Mouse (Mus musculus) midbrain, embryonic 11.5 days (tissue): ENCODE data around the gene Cbx5. TPM values are rescaled to one million over a fixed set of nuclear protein-coding genes. Genes with fewer than 3 reads are reported as not detected.
"Not testable (repeated sequence)": the region's sequence is repeated elsewhere in the genome, so short reads cannot be mapped to it uniquely, and the experiment has no call there.

ENCODE experiments used
- ATAC-seq: fragments of 200-750 bp; cut with Nextera tagmentation; 2 replicates; pipeline ENCODE4 v1.8.0; 2017; ENCODE audit warnings: moderate TSS enrichment, moderate library complexity; ENCODE audit not compliant: low FRiP score
- DNase-seq: peaks from one replicate; pipeline ENCODE4 v3.0.0; 2015; ENCODE audit warnings: low spot score; ENCODE audit errors: missing footprints
- H3K27ac ChIP-seq: fragments of 300-500 bp; sonication (generic); 2 replicates; pipeline ENCODE4 v1.5.1; 2014; ENCODE audit warnings: low read depth, low read length
- H3K27me3 ChIP-seq: fragments of 300-500 bp; sonication (generic); 2 replicates; pipeline ENCODE4 v1.6.1; 2014; ENCODE audit warnings: mild to moderate bottlenecking, low read length, moderate library complexity, mixed read lengths; ENCODE audit not compliant: control insufficient read depth, insufficient read depth
- H3K36me3 ChIP-seq: fragments of 300-500 bp; sonication (generic); 2 replicates; pipeline ENCODE4 v1.6.1; 2014; ENCODE audit warnings: mild to moderate bottlenecking, low read length, moderate library complexity, mixed read lengths; ENCODE audit not compliant: control insufficient read depth, insufficient read depth
- H3K4me1 ChIP-seq: fragments of 300-500 bp; sonication (generic); 2 replicates; pipeline ENCODE4 v1.6.1; 2014; ENCODE audit warnings: low read length; ENCODE audit not compliant: control insufficient read depth, insufficient read depth
- H3K4me2 ChIP-seq: fragments of 300-500 bp; sonication (generic); 2 replicates; pipeline ENCODE4 v1.6.1; 2014; ENCODE audit warnings: mild to moderate bottlenecking, moderate library complexity
- H3K4me3 ChIP-seq: fragments of 300-500 bp; sonication (generic); 2 replicates; pipeline ENCODE4 v1.5.1; 2014; ENCODE audit warnings: low read depth, low read length
- H3K9ac ChIP-seq: fragments of 300-500 bp; sonication (generic); 2 replicates; pipeline ENCODE4 v1.6.1; 2014; ENCODE audit warnings: low read length
- H3K9me3 ChIP-seq: fragments of 300-500 bp; sonication (generic); 2 replicates; pipeline ENCODE4 v1.6.1; 2016; ENCODE audit warnings: low read length; ENCODE audit not compliant: control insufficient read depth
- WGBS: fragments of 180-500 bp; shearing (Covaris S2); extraction: QIAGEN DNeasy Blood & Tissue Kit; methylation state at CpG from one replicate; pipeline ENCODE4 v1.1.7; 2014; 5-methylcytosine and 5-hydroxymethylcytosine counted together
- polyA plus RNA-seq: library from polyadenylated mRNA; unstranded; fragments of >200 nt; fragmentation: Nextera tagmentation; extraction: Ambion mirVana; gene quantifications from 2 replicates; pipeline ENCODE4 v1.2.1, GENCODE M21; 2014

The Cbx5 gene
- polyA plus RNA-seq, 1 experiment from 2014 or later, result 206 TPM

- Histone ChIP-seq H3K27ac (no peak overlapping the region), H3K4me1 (peaks cover 20% of the 10 kb centered on the region), H3K36me3 (peaks cover 38% of the 10 kb centered on the region), H3K4me3 (no peak overlapping the region), H3K4me2 (no peak overlapping the region), H3K9me3 (no peaks in the 10 kb centered on the region), H3K9ac (no peak overlapping the region), H3K27me3 (no peaks in the 10 kb centered on the region)
- 84% methylated on average over 6 of the region's 6 CpGs for WGBS
- ATAC-seq (no peak), DNase-seq (no peak)
These were observed 6.0 kb upstream of the Cbx5 start for GRCm38 (mm10) chr15:103245616-103246015.

- Histone ChIP-seq H3K36me3 (peaks cover 36% of the 10 kb centered on the region), H3K27ac (no peak overlapping the region), H3K4me2 (peak overlapping the region; percentile 81), H3K9me3 (no peaks in the 10 kb centered on the region), H3K4me3 (peak overlapping the region; percentile 52), H3K4me1 (peaks cover 23% of the 10 kb centered on the region), H3K9ac (peak overlapping the region; percentile 36), H3K27me3 (no peaks in the 10 kb centered on the region)
- DNase-seq (no peak), ATAC-seq (no peak)
- 76% methylated on average over 8 of the region's 8 CpGs for WGBS
These were observed 3.3 kb upstream of the Cbx5 start for GRCm38 (mm10) chr15:103242885-103243284.

GRCm38 (mm10) chr15:103241071-103242018 is 1.7 kb upstream of the Cbx5 start:
- not testable (repeated sequence) for ATAC-seq, H3K9me3 ChIP-seq, H3K27me3 ChIP-seq
- Histone ChIP-seq H3K27ac (peak overlapping the region; percentile 90), H3K4me2 (peak overlapping the region; percentile 81), H3K36me3 (peaks cover 22% of the 10 kb centered on the region), H3K9ac (peak overlapping the region; percentile 78), H3K4me1 (peaks cover 23% of the 10 kb centered on the region), H3K4me3 (peak overlapping the region; percentile 52)
- WGBS, result 10% methylated on average over 12 of the region's 12 CpGs
- DNase-seq, result peak; percentile 92

GRCm38 (mm10) chr15:103240160-103241028 is 778 bp upstream of the Cbx5 start, which contains the start of gene Hnrnpa1:
Hnrnpa1 (plus strand) TSS chr15:103240432.
- peak; percentile 92 for ATAC-seq
- H3K36me3 ChIP-seq, result peaks cover 20% of the 10 kb centered on the region
- under 1% methylated on average over 47 of the region's 47 CpGs for WGBS

GRCm38 (mm10) chr15:103239130-103239684 is 409 bp downstream of the Cbx5 start:
- ATAC-seq (peak; percentile 91), DNase-seq (no peak)
- H3K9ac ChIP-seq, result peak overlapping the region; percentile 78
- 0% methylated on average over 26 of the region's 26 CpGs for whole genome bisulfite sequencing
- no peaks in the 10 kb centered on the region for H3K27me3 ChIP-seq
- peaks cover 23% of the 10 kb centered on the region for H3K4me1 ChIP-seq
- no peaks in the 10 kb centered on the region for H3K9me3 ChIP-seq
- peak overlapping the region; percentile 51 for H3K4me2 ChIP-seq
- peaks cover 22% of the 10 kb centered on the region for H3K36me3 ChIP-seq
- H3K27ac ChIP-seq, result peak overlapping the region; percentile 90
- H3K4me3 ChIP-seq, result peak overlapping the region; percentile 52

More at GRCm38 (mm10) chr15:103240160-103241028, 778 bp upstream of the Cbx5 start, which contains the start of gene Hnrnpa1:
- Histone ChIP-seq H3K4me2 (peak within 1 kb of the TSS; percentile 81), H3K9me3 (no peaks in the 10 kb centered on the region), H3K9ac (peak within 1 kb of the TSS; percentile 78), H3K4me1 (peaks cover 23% of the 10 kb centered on the region), H3K27me3 (no peaks in the 10 kb centered on the region), H3K27ac (peak within 1 kb of the TSS; percentile 90), H3K4me3 (peak within 1 kb of the TSS; percentile 52)
- DNase-seq, result peak; percentile 98

DNA sequence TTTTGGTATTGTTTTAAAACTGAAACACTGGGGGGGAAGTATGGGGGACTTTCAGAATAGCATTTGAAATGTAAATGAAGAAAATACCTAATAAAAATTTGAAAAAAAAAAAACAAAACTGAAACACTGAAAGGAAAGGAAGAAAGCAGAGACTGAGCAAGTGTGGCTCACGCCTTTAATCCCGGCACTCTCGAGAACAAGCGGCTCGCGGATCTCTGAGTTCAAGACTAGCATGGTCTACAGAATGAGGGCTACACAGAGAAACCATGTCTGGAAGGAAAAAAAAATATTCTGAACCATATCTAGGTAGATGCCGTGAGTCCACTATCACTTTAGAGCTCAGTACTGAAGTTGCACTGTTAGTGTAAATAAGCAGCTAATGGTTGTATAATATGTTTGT is 2.3 kb downstream of the Cbx5 start:
- Histone ChIP-seq H3K27me3 (no peaks in the 10 kb centered on the region), H3K36me3 (peaks cover 10% of the 10 kb centered on the region), H3K9me3 (no peaks in the 10 kb centered on the region), H3K4me1 (peaks cover 9% of the 10 kb centered on the region), H3K4me2 (no peak overlapping the region), H3K27ac (no peak overlapping the region), H3K4me3 (no peak overlapping the region), H3K9ac (no peak overlapping the region)
- DNase-seq (no peak), ATAC-seq (no peak)
- 95% methylated on average over 7 of the region's 7 CpGs for WGBS

DNA sequence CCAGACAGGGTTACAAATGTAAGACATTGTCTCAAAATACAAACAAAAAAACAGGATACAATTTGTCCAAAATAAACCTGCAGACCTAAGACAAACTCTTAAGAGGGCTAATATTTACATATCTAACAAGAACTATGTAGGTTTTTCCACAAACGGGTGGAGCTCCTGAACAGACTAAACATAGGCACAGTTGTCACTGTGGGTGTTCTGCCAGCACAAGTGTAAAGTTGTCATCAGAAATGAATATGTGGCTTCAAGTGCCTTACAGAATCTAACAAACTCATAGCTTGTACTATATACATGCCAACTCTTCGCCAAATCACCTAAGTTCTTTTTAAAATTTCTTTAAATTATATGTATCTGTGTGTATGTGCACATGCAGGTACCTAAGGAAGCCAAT is 6.5 kb downstream of the Cbx5 start:
- no peak overlapping the region for H3K9ac ChIP-seq
- H3K4me1 ChIP-seq, result peaks cover 2% of the 10 kb centered on the region; the same call in 1 of the 2 replicates
- DNase-seq (no peak), ATAC-seq (no peak)
- WGBS, result 95% methylated on average over 2 of the region's 2 CpGs
- H3K36me3 ChIP-seq, result peaks cover 6% of the 10 kb centered on the region
- H3K4me3 ChIP-seq, result no peak overlapping the region
- no peaks in the 10 kb centered on the region for H3K27me3 ChIP-seq
- no peak overlapping the region for H3K27ac ChIP-seq
- H3K4me2 ChIP-seq, result no peak overlapping the region
- H3K9me3 ChIP-seq, result no peaks in the 10 kb centered on the region

- Histone ChIP-seq H3K27ac (no peak overlapping the region), H3K27me3 (no peaks in the 10 kb centered on the region), H3K36me3 (no peaks in the 10 kb centered on the region), H3K9me3 (no peaks in the 10 kb centered on the region), H3K9ac (no peak overlapping the region), H3K4me1 (no peaks in the 10 kb centered on the region), H3K4me2 (no peak overlapping the region), H3K4me3 (no peak overlapping the region)
- DNase-seq (no peak), ATAC-seq (no peak)
- 76% methylated on average over 2 of the region's 2 CpGs for WGBS
These were observed 10.7 kb downstream of the Cbx5 start for GRCm38 (mm10) chr15:103228904-103229303.
